Mouse (Mus musculus): ENCODE measurements around the gene Epb41. TPM values are rescaled to one million over a fixed set of nuclear protein-coding genes. Genes with fewer than 3 reads are reported as not detected.
A peak's percentile ranks its signal among the peaks of the same experiment; 100 is the strongest.

Epb41 gene
- polyA plus RNA-seq, 1 experiment from 2014 or later = 210 TPM

DNA sequence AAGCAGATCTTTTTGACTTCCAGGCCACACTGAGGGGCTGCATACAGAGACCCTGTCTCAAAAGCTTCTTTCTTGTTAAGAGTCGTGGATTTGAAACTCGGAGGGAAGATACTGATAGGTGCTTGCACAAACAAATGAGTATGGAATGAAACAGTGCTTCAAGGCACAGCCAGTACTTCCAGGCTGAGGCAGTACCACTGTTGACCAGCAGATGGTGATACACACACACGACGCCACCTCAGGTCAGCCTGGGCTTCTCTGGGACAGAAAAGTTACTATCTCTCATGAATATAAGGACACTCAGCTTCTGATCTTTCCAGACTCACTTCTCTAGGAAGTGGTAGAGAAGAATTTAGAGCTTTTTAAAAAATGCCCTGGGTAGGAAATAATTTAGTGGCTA lies 97.9 kb downstream of the Epb41 start:
- Histone ChIP-seq H3K9ac (ENCODE audit: low read length) (no peak overlapping the region), H3K27ac (ENCODE audit: low read depth, low read length) (no peak overlapping the region), H3K4me3 (ENCODE audit: low read depth, low read length) (no peak overlapping the region), H3K36me3 (ENCODE audit: control insufficient read depth, insufficient read depth, low read length) (peaks cover 31% of the 10 kb centered on the region), H3K27me3 (ENCODE audit: control insufficient read depth, insufficient read depth, low read length) (no peaks in the 10 kb centered on the region), H3K9me3 (ENCODE audit: control insufficient read depth, low read length) (no peaks in the 10 kb centered on the region), H3K4me1 (ENCODE audit: control insufficient read depth, insufficient read depth, low read length) (0 out of 2 replicates have a peak, but pooled peaks cover 2% of the 10 kb centered on the region), H3K4me2 (no peak overlapping the region)
- ATAC-seq (ENCODE audit: low FRiP score) = no peak
- WGBS = 27% methylated on average over 4 of the region's 4 CpGs
- peak; percentile 97 for DNase-seq (ENCODE audit: low spot score, missing footprints)

DNA sequence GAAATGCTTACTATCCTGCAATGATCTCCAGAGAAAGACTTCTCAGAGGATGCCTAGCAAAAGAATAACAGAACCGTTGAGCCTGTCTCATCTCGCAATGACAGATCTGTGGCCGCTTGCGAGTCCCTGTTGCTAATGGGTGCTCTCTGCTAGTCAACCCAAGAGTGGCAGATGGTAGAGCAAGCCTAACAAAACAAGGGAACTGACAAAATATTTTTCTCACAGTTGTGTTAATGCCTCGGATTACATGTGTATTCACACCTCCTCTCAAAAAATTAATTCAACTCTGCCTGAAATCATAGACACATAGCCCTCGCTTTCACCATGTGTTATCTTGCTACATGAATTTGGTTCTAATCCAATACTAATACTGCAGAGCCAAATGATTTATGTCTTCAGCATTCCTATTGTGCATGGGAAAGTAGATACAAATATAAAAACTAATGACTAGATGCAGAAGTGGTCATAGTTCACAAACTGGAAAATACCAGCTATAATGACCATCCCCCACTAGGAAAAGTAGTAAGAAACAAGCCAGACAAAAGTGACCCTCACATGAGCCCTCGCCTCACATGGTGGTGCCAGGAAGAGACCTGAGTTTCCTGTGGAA lies 104.8 kb downstream of the Epb41 start:
- Histone ChIP-seq H3K27ac (ENCODE audit: low read depth, low read length) (no peak overlapping the region), H3K9ac (ENCODE audit: low read length) (no peak overlapping the region), H3K4me2 (no peak overlapping the region), H3K36me3 (ENCODE audit: control insufficient read depth, insufficient read depth, low read length) (peaks cover 46% of the 10 kb centered on the region), H3K9me3 (ENCODE audit: control insufficient read depth, low read length) (no peaks in the 10 kb centered on the region), H3K27me3 (ENCODE audit: control insufficient read depth, insufficient read depth, low read length) (no peaks in the 10 kb centered on the region), H3K4me1 (ENCODE audit: control insufficient read depth, insufficient read depth, low read length) (no peaks in the 10 kb centered on the region), H3K4me3 (ENCODE audit: low read depth, low read length) (no peak overlapping the region)
- DNase-seq (ENCODE audit: low spot score, missing footprints) (no peak), ATAC-seq (ENCODE audit: low FRiP score) (no peak)
- WGBS = 91% methylated on average over 7 of the region's 7 CpGs

DNA sequence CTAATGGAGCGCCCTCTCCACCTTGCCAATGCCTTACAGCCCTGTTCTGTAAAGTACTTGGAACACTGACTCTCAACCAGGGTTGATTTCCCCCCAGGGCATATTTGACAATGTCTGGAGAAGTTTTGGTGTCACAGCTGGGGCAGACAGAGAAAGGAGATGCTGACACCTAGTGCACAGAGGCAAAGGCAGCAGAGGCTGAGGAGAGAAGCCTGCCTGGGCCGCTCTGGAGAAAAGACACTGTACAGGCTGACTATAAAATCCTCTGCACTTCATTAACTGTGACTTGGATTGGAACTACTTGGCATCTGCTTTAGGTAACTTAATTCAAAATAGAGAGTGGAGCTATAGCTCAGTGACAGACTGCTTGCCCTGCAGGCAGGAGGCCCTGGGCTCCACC lies 106.2 kb downstream of the Epb41 start:
- Histone ChIP-seq H3K27me3 (ENCODE audit: control insufficient read depth, insufficient read depth, low read length) (no peaks in the 10 kb centered on the region), H3K4me2 (no peak overlapping the region), H3K9me3 (ENCODE audit: control insufficient read depth, low read length) (no peaks in the 10 kb centered on the region), H3K9ac (ENCODE audit: low read length) (no peak overlapping the region), H3K4me3 (ENCODE audit: low read depth, low read length) (no peak overlapping the region), H3K27ac (ENCODE audit: low read depth, low read length) (no peak overlapping the region), H3K4me1 (ENCODE audit: control insufficient read depth, insufficient read depth, low read length) (no peaks in the 10 kb centered on the region), H3K36me3 (ENCODE audit: control insufficient read depth, insufficient read depth, low read length) (peaks cover 39% of the 10 kb centered on the region)
- 92% methylated on average over 2 of the region's 2 CpGs for WGBS
- DNase-seq (ENCODE audit: low spot score, missing footprints) (no peak), ATAC-seq (ENCODE audit: low FRiP score) (no peak)

DNA sequence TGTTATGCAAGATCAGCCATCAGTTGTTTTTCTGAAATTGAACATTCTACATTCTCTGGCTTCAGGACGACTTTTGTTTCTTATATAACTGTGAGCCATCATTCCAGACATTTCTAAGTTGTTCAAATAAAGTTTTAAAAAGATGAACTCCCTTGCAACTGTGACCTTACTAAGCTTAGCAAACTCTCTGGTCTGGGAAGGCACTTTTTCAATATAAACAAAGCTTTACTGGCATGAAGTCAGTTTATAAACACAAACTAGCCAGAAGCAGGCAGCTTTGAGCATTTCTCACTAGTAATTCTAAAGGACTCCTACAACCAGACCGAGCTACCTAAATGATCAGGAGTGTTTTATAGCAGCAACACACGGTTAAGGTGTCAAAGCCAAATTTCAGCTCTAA lies 118.0 kb downstream of the Epb41 start:
- H3K4me3 ChIP-seq (ENCODE audit: low read depth, low read length) = no peak overlapping the region
- peaks cover 6% of the 10 kb centered on the region; the same call in 1 of the 2 replicates for H3K36me3 ChIP-seq (ENCODE audit: control insufficient read depth, insufficient read depth, low read length)
- H3K9me3 ChIP-seq (ENCODE audit: control insufficient read depth, low read length) = no peaks in the 10 kb centered on the region
- no peaks in the 10 kb centered on the region for H3K27me3 ChIP-seq (ENCODE audit: control insufficient read depth, insufficient read depth, low read length)
- WGBS = 89% methylated on average over 3 of the region's 3 CpGs
- H3K27ac ChIP-seq (ENCODE audit: low read depth, low read length) = no peak overlapping the region
- DNase-seq (ENCODE audit: low spot score, missing footprints) = no peak
- H3K4me2 ChIP-seq = no peak overlapping the region
- no peaks in the 10 kb centered on the region for H3K4me1 ChIP-seq (ENCODE audit: control insufficient read depth, insufficient read depth, low read length)
- H3K9ac ChIP-seq (ENCODE audit: low read length) = no peak overlapping the region
- no peak for ATAC-seq (ENCODE audit: low FRiP score)

GRCm38 (mm10) chr4:131950657-131951056 lies 124.5 kb downstream of the Epb41 start:
- 30% methylated on average over 8 of the region's 8 CpGs for WGBS
- no peak overlapping the region for H3K4me3 ChIP-seq (ENCODE audit: low read depth, low read length)

GRCm38 (mm10) chr4:131949903-131950302 lies 125.2 kb downstream of the Epb41 start:
- H3K27ac ChIP-seq (ENCODE audit: low read depth, low read length) = no peak overlapping the region
- no peaks in the 10 kb centered on the region for H3K36me3 ChIP-seq (ENCODE audit: control insufficient read depth, insufficient read depth, low read length)
- no peaks in the 10 kb centered on the region for H3K9me3 ChIP-seq (ENCODE audit: control insufficient read depth, low read length)
- no peaks in the 10 kb centered on the region for H3K27me3 ChIP-seq (ENCODE audit: control insufficient read depth, insufficient read depth, low read length)
- H3K4me3 ChIP-seq (ENCODE audit: low read depth, low read length) = no peak overlapping the region
- WGBS = 15% methylated on average over 5 of the region's 5 CpGs
- H3K9ac ChIP-seq (ENCODE audit: low read length) = no peak overlapping the region
- no peak overlapping the region for H3K4me2 ChIP-seq
- DNase-seq (ENCODE audit: low spot score, missing footprints) (peak; percentile 91), ATAC-seq (ENCODE audit: low FRiP score) (no peak)
- peaks cover 27% of the 10 kb centered on the region for H3K4me1 ChIP-seq (ENCODE audit: control insufficient read depth, insufficient read depth, low read length)

More at GRCm38 (mm10) chr4:131950657-131951056, 124.5 kb downstream of the Epb41 start:
- no peak overlapping the region for H3K4me2 ChIP-seq
- H3K36me3 ChIP-seq (ENCODE audit: control insufficient read depth, insufficient read depth, low read length) = 0 out of 2 replicates have a peak, but pooled peaks cover 3% of the 10 kb centered on the region
- DNase-seq (ENCODE audit: low spot score, missing footprints) (peak; percentile 86), ATAC-seq (ENCODE audit: low FRiP score) (no peak)
- H3K27ac ChIP-seq (ENCODE audit: low read depth, low read length) = no peak overlapping the region
- peaks cover 27% of the 10 kb centered on the region for H3K4me1 ChIP-seq (ENCODE audit: control insufficient read depth, insufficient read depth, low read length)
- H3K9ac ChIP-seq (ENCODE audit: low read length) = no peak overlapping the region
- H3K27me3 ChIP-seq (ENCODE audit: control insufficient read depth, insufficient read depth, low read length) = no peaks in the 10 kb centered on the region
- H3K9me3 ChIP-seq (ENCODE audit: control insufficient read depth, low read length) = no peaks in the 10 kb centered on the region

GRCm38 (mm10) chr4:131947848-131948247 lies 127.3 kb downstream of the Epb41 start:
- H3K4me2 ChIP-seq = no peak overlapping the region
- no peak overlapping the region for H3K9ac ChIP-seq (ENCODE audit: low read length)
- H3K27me3 ChIP-seq (ENCODE audit: control insufficient read depth, insufficient read depth, low read length) = no peaks in the 10 kb centered on the region
- no peaks in the 10 kb centered on the region for H3K36me3 ChIP-seq (ENCODE audit: control insufficient read depth, insufficient read depth, low read length)
- H3K4me3 ChIP-seq (ENCODE audit: low read depth, low read length) = no peak overlapping the region
- peaks cover 27% of the 10 kb centered on the region for H3K4me1 ChIP-seq (ENCODE audit: control insufficient read depth, insufficient read depth, low read length)
- DNase-seq (ENCODE audit: low spot score, missing footprints) (no peak), ATAC-seq (ENCODE audit: low FRiP score) (no peak)
- no peak overlapping the region for H3K27ac ChIP-seq (ENCODE audit: low read depth, low read length)
- no peaks in the 10 kb centered on the region for H3K9me3 ChIP-seq (ENCODE audit: control insufficient read depth, low read length)
- 90% methylated on average over 11 of the region's 11 CpGs for WGBS

DNA sequence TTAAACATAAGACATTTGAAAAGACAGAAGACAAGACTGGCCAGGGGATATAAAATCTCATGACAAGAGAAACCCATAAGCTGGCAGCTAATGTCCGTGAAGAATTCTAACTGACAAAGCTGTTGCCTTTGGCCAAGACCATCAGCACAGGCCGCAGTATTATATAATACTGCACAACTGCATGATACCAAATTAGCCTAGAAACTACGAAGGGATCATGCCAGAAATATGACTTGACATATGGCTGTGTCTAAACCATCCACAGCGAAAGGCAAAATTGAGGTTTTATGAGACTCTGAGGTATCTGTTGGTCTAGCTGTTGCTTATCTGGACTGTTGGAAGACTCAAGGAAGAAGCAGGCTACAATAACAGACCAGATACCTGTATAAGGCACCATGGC lies 134.3 kb downstream of the Epb41 start:
- DNase-seq (ENCODE audit: low spot score, missing footprints) (no peak), ATAC-seq (ENCODE audit: low FRiP score) (no peak)
- Histone ChIP-seq H3K9ac (ENCODE audit: low read length) (no peak overlapping the region), H3K4me2 (no peak overlapping the region), H3K4me1 (ENCODE audit: control insufficient read depth, insufficient read depth, low read length) (no peaks in the 10 kb centered on the region), H3K36me3 (ENCODE audit: control insufficient read depth, insufficient read depth, low read length) (peaks cover 3% of the 10 kb centered on the region; the same call in 1 of the 2 replicates), H3K4me3 (ENCODE audit: low read depth, low read length) (no peak overlapping the region), H3K9me3 (ENCODE audit: control insufficient read depth, low read length) (no peaks in the 10 kb centered on the region), H3K27ac (ENCODE audit: low read depth, low read length) (no peak overlapping the region), H3K27me3 (ENCODE audit: control insufficient read depth, insufficient read depth, low read length) (no peaks in the 10 kb centered on the region)
- 93% methylated on average over 4 of the region's 4 CpGs for WGBS

DNA sequence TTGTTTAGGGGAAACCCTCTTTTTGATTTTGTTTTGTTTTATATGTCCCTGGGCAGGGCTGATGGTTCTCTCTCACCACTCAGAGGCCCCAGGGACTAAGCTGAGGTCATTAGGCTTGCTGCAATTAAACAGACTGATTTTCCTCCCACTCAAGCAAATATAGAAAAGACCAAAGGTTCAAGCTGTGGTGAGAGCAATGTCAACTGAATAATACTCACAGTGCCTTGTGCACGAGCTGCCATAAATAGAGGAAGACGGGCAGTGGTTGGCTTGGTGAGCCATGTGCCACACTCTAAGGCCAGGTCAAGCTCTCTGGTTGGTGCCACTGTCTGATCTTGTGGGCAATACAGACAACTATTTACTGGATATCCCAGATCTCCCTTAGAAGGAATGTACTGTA lies 135.7 kb downstream of the Epb41 start:
- no peak for ATAC-seq (ENCODE audit: low FRiP score)
- DNase-seq (ENCODE audit: low spot score, missing footprints) = no peak
- WGBS = 80% methylated on average over 2 of the region's 2 CpGs
- Histone ChIP-seq H3K36me3 (ENCODE audit: control insufficient read depth, insufficient read depth, low read length) (peaks cover 6% of the 10 kb centered on the region; the same call in 1 of the 2 replicates), H3K27ac (ENCODE audit: low read depth, low read length) (no peak overlapping the region), H3K4me3 (ENCODE audit: low read depth, low read length) (no peak overlapping the region), H3K27me3 (ENCODE audit: control insufficient read depth, insufficient read depth, low read length) (no peaks in the 10 kb centered on the region), H3K9me3 (ENCODE audit: control insufficient read depth, low read length) (no peaks in the 10 kb centered on the region), H3K9ac (ENCODE audit: low read length) (no peak overlapping the region), H3K4me2 (no peak overlapping the region), H3K4me1 (ENCODE audit: control insufficient read depth, insufficient read depth, low read length) (no peaks in the 10 kb centered on the region)

Data from midbrain, embryonic 11.5 days (tissue).